Mouse (Mus musculus) lung, postnatal 14 days (tissue): ENCODE results near the gene Pknox2.

Experiments
- DNase-seq: peaks from one replicate; pipeline ENCODE4 v3.0.0; 2021

Gene Pknox2

GRCm38 (mm10) chr9:37038859-37039258, 108.3 kb downstream of the Pknox2 start:
- DNase-seq, result no peak

GRCm38 (mm10) chr9:37038445-37038844, 108.8 kb downstream of the Pknox2 start:
- DNase-seq, result no peak

GRCm38 (mm10) chr9:37037405-37037804, 109.8 kb downstream of the Pknox2 start:
- DNase-seq, result no peak

GRCm38 (mm10) chr9:37035248-37035647, 112.0 kb downstream of the Pknox2 start:
- no peak for DNase-seq

GRCm38 (mm10) chr9:37034316-37034715, 112.9 kb downstream of the Pknox2 start:
- DNase-seq, result no peak

- DNase-seq, result no peak
Measured at GRCm38 (mm10) chr9:37030347-37031213, 116.6 kb downstream of the Pknox2 start.

- DNase-seq, result no peak
Measured at GRCm38 (mm10) chr9:37029811-37030346, 117.3 kb downstream of the Pknox2 start.

- DNase-seq, result no peak
Measured at GRCm38 (mm10) chr9:37027825-37028575, 119.2 kb downstream of the Pknox2 start.

GRCm38 (mm10) chr9:37025913-37026312, 121.3 kb downstream of the Pknox2 start:
- DNase-seq, result no peak

- DNase-seq, result no peak
Measured at GRCm38 (mm10) chr9:37021586-37022230, 125.5 kb downstream of the Pknox2 start.

- peak; percentile 38 for DNase-seq
Measured at GRCm38 (mm10) chr9:37018154-37018553, 129.1 kb downstream of the Pknox2 start.

- DNase-seq, result no peak
Measured at GRCm38 (mm10) chr9:37017169-37017568, 130.0 kb downstream of the Pknox2 start.

- DNase-seq, result no peak
Measured at GRCm38 (mm10) chr9:37016165-37016564, 131.0 kb downstream of the Pknox2 start.

GRCm38 (mm10) chr9:37013565-37013964, 133.6 kb downstream of the Pknox2 start:
- no peak for DNase-seq

- DNase-seq, result no peak
Measured at GRCm38 (mm10) chr9:37008090-37008489, 139.1 kb downstream of the Pknox2 start.

- DNase-seq, result no peak
Measured at GRCm38 (mm10) chr9:37004676-37005075, 142.5 kb downstream of the Pknox2 start.

GRCm38 (mm10) chr9:37001935-37002535, 145.2 kb downstream of the Pknox2 start:
- DNase-seq, result no peak

- no peak for DNase-seq
Measured at GRCm38 (mm10) chr9:36999393-36999792, 147.8 kb downstream of the Pknox2 start.

GRCm38 (mm10) chr9:36990626-36991368, 156.4 kb downstream of the Pknox2 start:
- DNase-seq, result no peak

GRCm38 (mm10) chr9:36989991-36990390, 157.2 kb downstream of the Pknox2 start:
- DNase-seq, result no peak

- DNase-seq, result peak; percentile 9
Measured at GRCm38 (mm10) chr9:36985233-36985632, 162.0 kb downstream of the Pknox2 start.
